Mouse (Mus musculus): Measurements from ENCODE around the gene Haus7. TPM values are rescaled to one million over a fixed set of nuclear protein-coding genes. Genes with fewer than 3 reads are reported as not detected.

Haus7 gene
- polyA plus RNA-seq, 1 experiment from 2014 or later, result 70.7 TPM

Other genes starting within 250 kb of the Haus7 start
- gene Xlr4b, start 244.7 kb downstream of the Haus7 start, polyA plus RNA-seq (2015; fragmentation: Nextera tagmentation; extraction: Ambion mirVana), result 0.66 and 0.75 TPM in 2 replicates
- gene F8a, start 230.8 kb downstream of the Haus7 start, polyA plus RNA-seq (2015; fragmentation: Nextera tagmentation; extraction: Ambion mirVana), result 33.0 and 34.3 TPM in 2 replicates
- gene Xlr4c, start 215.9 kb downstream of the Haus7 start, polyA plus RNA-seq (2015; fragmentation: Nextera tagmentation; extraction: Ambion mirVana), result not detected in 2 replicates
- 0.11 TPM in 1 of 2 replicates, not detected in the other for gene Xlr3c, start 193.7 kb downstream of the Haus7 start, polyA plus RNA-seq (2015; fragmentation: Nextera tagmentation; extraction: Ambion mirVana)
- not detected in 2 replicates for gene Xlr5a, start 166.1 kb downstream of the Haus7 start, polyA plus RNA-seq (2015; fragmentation: Nextera tagmentation; extraction: Ambion mirVana)
- gene Xlr5c, start 166.1 kb downstream of the Haus7 start, polyA plus RNA-seq (2015; fragmentation: Nextera tagmentation; extraction: Ambion mirVana), result not detected in 2 replicates
- gene Gm45015, start 122.2 kb downstream of the Haus7 start, polyA plus RNA-seq (2015; fragmentation: Nextera tagmentation; extraction: Ambion mirVana), result not detected in 2 replicates
- gene Zfp275, start 116.4 kb downstream of the Haus7 start, polyA plus RNA-seq (2015; fragmentation: Nextera tagmentation; extraction: Ambion mirVana), result 8.4 and 12.5 TPM in 2 replicates
- gene Gm18336, start 60.3 kb downstream of the Haus7 start, polyA plus RNA-seq (2015; fragmentation: Nextera tagmentation; extraction: Ambion mirVana), result 0.09 and 0.15 TPM in 2 replicates
- gene Zfp92, start 47.9 kb downstream of the Haus7 start, polyA plus RNA-seq (2015; fragmentation: Nextera tagmentation; extraction: Ambion mirVana), result 1.7 and 1.9 TPM in 2 replicates
- not detected in 2 replicates for gene Trex2, start 23.7 kb downstream of the Haus7 start, polyA plus RNA-seq (2015; fragmentation: Nextera tagmentation; extraction: Ambion mirVana)
- gene Bgn, start 24.6 kb upstream of the Haus7 start, polyA plus RNA-seq (2015; fragmentation: Nextera tagmentation; extraction: Ambion mirVana), result 23.2 and 40.9 TPM in 2 replicates
- 8.9 and 9.1 TPM in 2 replicates for gene Atp2b3, start 44.0 kb upstream of the Haus7 start, polyA plus RNA-seq (2015; fragmentation: Nextera tagmentation; extraction: Ambion mirVana)
- 0.67 and 0.84 TPM in 2 replicates for gene Dusp9, start 180.4 kb upstream of the Haus7 start, polyA plus RNA-seq (2015; fragmentation: Nextera tagmentation; extraction: Ambion mirVana)
- 176 and 194 TPM in 2 replicates for gene Pnck, start 201.1 kb upstream of the Haus7 start, polyA plus RNA-seq (2015; fragmentation: Nextera tagmentation; extraction: Ambion mirVana)
- gene Slc6a8, start 214.1 kb upstream of the Haus7 start, polyA plus RNA-seq (2015; fragmentation: Nextera tagmentation; extraction: Ambion mirVana), result 6.0 and 7.1 TPM in 2 replicates

Data from hindbrain, embryonic 16.5 days (tissue).